ENCODE assay signal across 10 mouse cellular contexts in genomic region chr6:52165441-52166370, GRCm38 (mm10). TPM values are rescaled to one million over a fixed set of nuclear protein-coding genes. Genes with fewer than 3 reads are reported as not detected.
DNase-seq lines count a peak whose midpoint lies in the region; ATAC-seq and TF ChIP-seq lines count a peak whose summit lies in the region.
"Had no signal": no experiment of that assay in that cellular context is flagged by ENCODE, and none has a peak within 500 bp of the region (broad histone marks: within the 10 kb centered on the region; RNA-seq: fewer than 3 reads in every experiment).

No protein-coding gene starts in this region.

- H3K27ac ChIP-seq in lung, embryonic 15.5 days: peak overlapping the region; percentile 98
- no peak overlapping the region for H3K27ac ChIP-seq in heart, postnatal 0 days (ENCODE audit: low read depth)
- peak overlapping the region; percentile 98 for H3K27ac ChIP-seq in stomach, embryonic 14.5 days (ENCODE audit: low read length)
- no peak overlapping the region for H3K27ac ChIP-seq in left cerebral cortex, adult 2 months
- H3K27ac ChIP-seq: forebrain, embryonic 12.5 days had no signal

- H3K9ac ChIP-seq in lung, embryonic 15.5 days: peak overlapping the region; percentile 62
- no peak overlapping the region for H3K9ac ChIP-seq in heart, postnatal 0 days (replicated peaks; ENCODE audit: low read depth, low read length)
- peak overlapping the region; percentile 78 for H3K9ac ChIP-seq in stomach, embryonic 14.5 days (replicated peaks; ENCODE audit: low read depth, low read length)
- H3K9ac ChIP-seq: forebrain, embryonic 12.5 days had no signal

- TF ChIP-seq CTCF in heart, postnatal 0 days (IDR thresholded peaks at IDR 0.05; ENCODE audit: low read depth): no peak
- no peak for TF ChIP-seq CTCF in left cerebral cortex, adult 2 months (IDR thresholded peaks at IDR 0.05)

- no peaks in the 10 kb centered on the region for H3K36me3 ChIP-seq in lung, embryonic 15.5 days
- no peaks in the 10 kb centered on the region for H3K36me3 ChIP-seq in heart, postnatal 0 days (replicated peaks; ENCODE audit: control insufficient read depth, insufficient read depth, low read length)
- peaks cover 11% of the 10 kb centered on the region for H3K36me3 ChIP-seq in stomach, embryonic 14.5 days (ENCODE audit: control insufficient read depth, insufficient read depth, low read length)
- H3K36me3 ChIP-seq: forebrain, embryonic 12.5 days had no signal

- no peak for TF ChIP-seq EP300 in heart, postnatal 0 days (IDR thresholded peaks at IDR 0.05; ENCODE audit: low read depth)

- peak overlapping the region; percentile 90 for H3K4me2 ChIP-seq in lung, embryonic 15.5 days
- H3K4me2 ChIP-seq in heart, postnatal 0 days (ENCODE audit: low read depth, low read length): peak overlapping the region; percentile 51
- peak overlapping the region; percentile 61 for H3K4me2 ChIP-seq in stomach, embryonic 14.5 days (replicated peaks; ENCODE audit: low read depth, low read length)
- H3K4me2 ChIP-seq: forebrain, embryonic 12.5 days had no signal

- H3K4me3 ChIP-seq in lung, embryonic 15.5 days: peak overlapping the region; percentile 52
- H3K4me3 ChIP-seq in heart, postnatal 0 days (ENCODE audit: low read depth, low read length): peak overlapping the region; percentile 39
- H3K4me3 ChIP-seq in stomach, embryonic 14.5 days (ENCODE audit: low read depth, low read length): peak overlapping the region; percentile 78
- no peak overlapping the region for H3K4me3 ChIP-seq in left cerebral cortex, adult 2 months
- H3K4me3 ChIP-seq: forebrain, embryonic 12.5 days had no signal

- no peak for DNase-seq in lung, postnatal 14 days
- DNase-seq in heart, postnatal 0 days (ENCODE audit: low spot score): no peak
- DNase-seq in kidney, postnatal 4 days: peak; percentile 66 to 73
- DNase-seq in layer of hippocampus, adult 9-10 months (ENCODE audit: low spot score): no peak
- DNase-seq in layer of hippocampus, adult 9-11 months: no peak
- no peak for DNase-seq in left cerebral cortex, adult 2 months (ENCODE audit: extremely low spot score in 1 of 2, low spot score in 2 of 2)

- H3K9me3 ChIP-seq in lung, embryonic 15.5 days: no peaks in the 10 kb centered on the region
- no peaks in the 10 kb centered on the region for H3K9me3 ChIP-seq in heart, postnatal 0 days (replicated peaks; ENCODE audit: control insufficient read depth, low read length)
- no peaks in the 10 kb centered on the region for H3K9me3 ChIP-seq in stomach, embryonic 14.5 days (ENCODE audit: control insufficient read depth, low read depth, low read length)
- H3K9me3 ChIP-seq: forebrain, embryonic 12.5 days had no signal

- peaks cover 63% of the 10 kb centered on the region for H3K27me3 ChIP-seq in lung, embryonic 15.5 days
- H3K27me3 ChIP-seq in heart, postnatal 0 days (ENCODE audit: control insufficient read depth, insufficient read depth, low read length): peaks cover 99% of the 10 kb centered on the region
- H3K27me3 ChIP-seq in stomach, embryonic 14.5 days (ENCODE audit: control insufficient read depth, insufficient read depth, low read length): no peaks in the 10 kb centered on the region

- ATAC-seq in lung, embryonic 15.5 days (ENCODE audit: borderline replicate concordance, extremely low read depth, low FRiP score, low TSS enrichment): no peak
- no peak for ATAC-seq in heart, postnatal 0 days (ENCODE audit: insufficient read depth, low read depth)
- no peak for ATAC-seq in stomach, embryonic 14.5 days (ENCODE audit: insufficient number of reproducible peaks, insufficient read depth, low FRiP score, low read depth)

- intact Hi-C loops in left cerebral cortex, adult 2 months (cut with DNase I): loop anchor here (5.0 kb wide), 1 partner anchor 988 kb away; no protein-coding TSS in a partner anchor

- 4% methylated on average over 28 of the region's 28 CpGs for WGBS in lung, embryonic 15.5 days
- WGBS in heart, postnatal 0 days: 3% methylated on average over 28 of the region's 28 CpGs
- 2% methylated on average over 28 of the region's 28 CpGs for WGBS in stomach, embryonic 14.5 days

- H3K4me1 ChIP-seq in lung, embryonic 15.5 days: peaks cover 22% of the 10 kb centered on the region
- no peaks in the 10 kb centered on the region for H3K4me1 ChIP-seq in heart, postnatal 0 days (ENCODE audit: control insufficient read depth, insufficient read depth)
- peaks cover 26% of the 10 kb centered on the region for H3K4me1 ChIP-seq in stomach, embryonic 14.5 days (ENCODE audit: control insufficient read depth, insufficient read depth, low read length)
- H3K4me1 ChIP-seq: forebrain, embryonic 12.5 days had no signal

RNA-seq across cellular contexts. Expression of gene Hoxa2, which starts 1.1 kb away (rescaled TPM):
- polyA plus RNA-seq in lung, embryonic 15.5 days (2015; fragmentation: Nextera tagmentation; extraction: Ambion mirVana): 11.4 and 13.0 TPM in 2 replicates
- not detected in 2 replicates for total RNA-seq in heart, postnatal 0 days (2014; rRNA removed; ENCODE audit: low replicate concordance)
- polyA plus RNA-seq in heart, postnatal 0 days (2015; fragmentation: Nextera tagmentation; extraction: Ambion mirVana): 0.42 and 0.69 TPM in 2 replicates
- 17.4 and 18.5 TPM in 2 replicates for polyA plus RNA-seq in stomach, embryonic 14.5 days (2014; fragmentation: Nextera tagmentation; extraction: Ambion mirVana)
- not detected for total RNA-seq in left cerebral cortex, adult 2 months (2021)
- total RNA-seq: neutrophil, adult 5-6 weeks had no signal
- polyA plus RNA-seq: forebrain, embryonic 12.5 days had no signal

RNA-seq across cellular contexts. Expression of gene Hoxa1, which starts 7.6 kb away (rescaled TPM):
- polyA plus RNA-seq in lung, embryonic 15.5 days (2015; fragmentation: Nextera tagmentation; extraction: Ambion mirVana): 1.3 and 1.4 TPM in 2 replicates
- 0.23 TPM in 1 of 2 replicates, not detected in the other for total RNA-seq in heart, postnatal 0 days (2014; rRNA removed; ENCODE audit: low replicate concordance)
- 0.08 and 0.15 TPM in 2 replicates for polyA plus RNA-seq in heart, postnatal 0 days (2015; fragmentation: Nextera tagmentation; extraction: Ambion mirVana)
- polyA plus RNA-seq in stomach, embryonic 14.5 days (2014; fragmentation: Nextera tagmentation; extraction: Ambion mirVana): 2.1 and 3.0 TPM in 2 replicates
- not detected for total RNA-seq in left cerebral cortex, adult 2 months (2021)
- total RNA-seq: neutrophil, adult 5-6 weeks had no signal

RNA-seq across cellular contexts. Expression of gene 5730596B20Rik, which starts 11.6 kb away (rescaled TPM):
- polyA plus RNA-seq in lung, embryonic 15.5 days (2015; fragmentation: Nextera tagmentation; extraction: Ambion mirVana): 2.1 and 2.3 TPM in 2 replicates
- 0.08 and 0.84 TPM in 2 replicates for total RNA-seq in heart, postnatal 0 days (2014; rRNA removed; ENCODE audit: low replicate concordance)
- 0.03 and 0.12 TPM in 2 replicates for polyA plus RNA-seq in heart, postnatal 0 days (2015; fragmentation: Nextera tagmentation; extraction: Ambion mirVana)
- 4.4 and 4.7 TPM in 2 replicates for polyA plus RNA-seq in stomach, embryonic 14.5 days (2014; fragmentation: Nextera tagmentation; extraction: Ambion mirVana)
- not detected for total RNA-seq in left cerebral cortex, adult 2 months (2021)
- total RNA-seq: neutrophil, adult 5-6 weeks had no signal
- polyA plus RNA-seq: forebrain, embryonic 12.5 days had no signal

RNA-seq across cellular contexts. Expression of gene Hoxa4, which starts 25.8 kb away (rescaled TPM):
- polyA plus RNA-seq in lung, embryonic 15.5 days (2015; fragmentation: Nextera tagmentation; extraction: Ambion mirVana): 4.1 and 4.2 TPM in 2 replicates
- total RNA-seq in heart, postnatal 0 days (2014; rRNA removed; ENCODE audit: low replicate concordance): 0.38 TPM in 1 of 2 replicates, not detected in the other
- 0.08 and 0.18 TPM in 2 replicates for polyA plus RNA-seq in heart, postnatal 0 days (2015; fragmentation: Nextera tagmentation; extraction: Ambion mirVana)
- polyA plus RNA-seq in stomach, embryonic 14.5 days (2014; fragmentation: Nextera tagmentation; extraction: Ambion mirVana): 6.7 and 6.8 TPM in 2 replicates
- total RNA-seq in left cerebral cortex, adult 2 months (2021): not detected
- total RNA-seq: neutrophil, adult 5-6 weeks had no signal
- polyA plus RNA-seq: forebrain, embryonic 12.5 days had no signal

RNA-seq across cellular contexts. Expression of gene Hoxa5, which starts 38.7 kb away (rescaled TPM):
- polyA plus RNA-seq in lung, embryonic 15.5 days (2015; fragmentation: Nextera tagmentation; extraction: Ambion mirVana): 48.2 and 48.7 TPM in 2 replicates
- total RNA-seq in heart, postnatal 0 days (2014; rRNA removed; ENCODE audit: low replicate concordance): 3.5 TPM in 1 of 2 replicates, not detected in the other
- 0.36 and 0.65 TPM in 2 replicates for polyA plus RNA-seq in heart, postnatal 0 days (2015; fragmentation: Nextera tagmentation; extraction: Ambion mirVana)
- polyA plus RNA-seq in stomach, embryonic 14.5 days (2014; fragmentation: Nextera tagmentation; extraction: Ambion mirVana): 24.4 and 27.1 TPM in 2 replicates
- total RNA-seq in left cerebral cortex, adult 2 months (2021): not detected
- total RNA-seq: neutrophil, adult 5-6 weeks had no signal
- polyA plus RNA-seq: forebrain, embryonic 12.5 days had no signal

Comparison
In these comparisons a context has a peak if more than half of its experiments do, and no peak if none do; other contexts are left out.
1. H3K27ac ChIP-seq: peak in lung, embryonic 15.5 days (single experiment) and stomach, embryonic 14.5 days (single experiment); none in heart, postnatal 0 days (single experiment) and left cerebral cortex, adult 2 months (single experiment).
2. DNase-seq: peak in kidney, postnatal 4 days (2 of 2); none in lung, postnatal 14 days (single experiment), heart, postnatal 0 days (single experiment), layer of hippocampus, adult 9-10 months (single experiment), layer of hippocampus, adult 9-11 months (single experiment) and left cerebral cortex, adult 2 months (0 of 2).
3. Peak in every context shown above with its lines, with median percentiles within 50 percentile points of each other: H3K4me2 ChIP-seq.